Mouse (Mus musculus): Measurements from ENCODE around the gene Kremen2.

The Kremen2 gene

GRCm38 (mm10) chr17:23726758-23727142, 18.9 kb downstream of the Kremen2 start:
- DNase-seq, result peak; percentile 56

- DNase-seq, result peak; percentile 97
These were observed 19.5 kb downstream of the Kremen2 start, which contains the start of gene Pkmyt1 for GRCm38 (mm10) chr17:23725999-23726757. Gene Pkmyt1 (plus strand): TSS chr17:23726336.

GRCm38 (mm10) chr17:23725477-23725876, 20.2 kb downstream of the Kremen2 start:
- no peak for DNase-seq

GRCm38 (mm10) chr17:23722376-23723125, 23.1 kb downstream of the Kremen2 start, which contains the start of gene 1520401A03Rik:
Gene 1520401A03Rik (minus strand): TSS chr17:23722783.
- DNase-seq, result no peak

GRCm38 (mm10) chr17:23721886-23722285, 23.7 kb downstream of the Kremen2 start:
- DNase-seq, result no peak

GRCm38 (mm10) chr17:23719455-23719854, 26.2 kb downstream of the Kremen2 start:
- no peak for DNase-seq

GRCm38 (mm10) chr17:23717003-23717402, 28.6 kb downstream of the Kremen2 start:
- DNase-seq, result no peak

GRCm38 (mm10) chr17:23706212-23706611, 39.4 kb downstream of the Kremen2 start:
- DNase-seq, result peak; percentile 80

- DNase-seq, result no peak
These were observed 40.0 kb downstream of the Kremen2 start for GRCm38 (mm10) chr17:23705525-23706104.

GRCm38 (mm10) chr17:23704741-23705140, 40.9 kb downstream of the Kremen2 start:
- DNase-seq, result no peak

GRCm38 (mm10) chr17:23703301-23703700, 42.3 kb downstream of the Kremen2 start:
- DNase-seq, result no peak

- DNase-seq, result peak; percentile 91
These were observed 45.6 kb downstream of the Kremen2 start for GRCm38 (mm10) chr17:23700079-23700478.

GRCm38 (mm10) chr17:23699131-23700077, 46.2 kb downstream of the Kremen2 start:
- DNase-seq, result peak; percentile 51

GRCm38 (mm10) chr17:23695801-23696200, 49.8 kb downstream of the Kremen2 start:
- no peak for DNase-seq

GRCm38 (mm10) chr17:23694491-23694890, 51.1 kb downstream of the Kremen2 start:
- no peak for DNase-seq
